Mouse (Mus musculus) embryonic facial prominence, embryonic 14.5 days (tissue): ENCODE measurements around the gene Clasrp. TPM values are rescaled to one million over a fixed set of nuclear protein-coding genes. Genes with fewer than 3 reads are reported as not detected.

Experiments used
- ATAC-seq: fragments of 200-750 bp; cut with Nextera tagmentation; 2 replicates; pipeline ENCODE4 v1.8.0; 2017; ENCODE audit warnings: low read depth, moderate number of reproducible peaks, moderate TSS enrichment
- DNase-seq: peaks from one replicate; pipeline ENCODE4 v3.0.0-alpha.2; 2015; ENCODE audit warnings: low spot score
- H3K27ac ChIP-seq: fragments of 300-500 bp; sonication (generic); replicated peaks from 2 replicates; pipeline ENCODE4 v1.5.1; 2014; ENCODE audit warnings: low read depth, mild to moderate bottlenecking, low read length, moderate library complexity
- H3K27me3 ChIP-seq: fragments of 300-500 bp; sonication (generic); replicated peaks from 2 replicates; pipeline ENCODE4 v1.6.1; 2014; ENCODE audit warnings: low read length; ENCODE audit not compliant: control insufficient read depth, insufficient read depth
- H3K36me3 ChIP-seq: fragments of 300-500 bp; sonication (generic); 2 replicates; pipeline ENCODE4 v1.6.1; 2014; ENCODE audit warnings: low read length, mixed read lengths; ENCODE audit not compliant: control insufficient read depth, insufficient read depth
- H3K4me1 ChIP-seq: fragments of 300-500 bp; sonication (generic); 2 replicates; pipeline ENCODE4 v1.6.1; 2014; ENCODE audit warnings: antibody characterized with exemption, low read length; ENCODE audit not compliant: control insufficient read depth, insufficient read depth
- H3K4me2 ChIP-seq: fragments of 300-500 bp; sonication (generic); 2 replicates; pipeline ENCODE4 v1.6.1; 2014; ENCODE audit warnings: low read depth, mild to moderate bottlenecking, low read length, moderate library complexity, mixed read lengths
- H3K4me3 ChIP-seq: fragments of 300-500 bp; sonication (generic); 2 replicates; pipeline ENCODE4 v1.5.1; 2014; ENCODE audit warnings: low read depth, mild to moderate bottlenecking, low read length
- H3K9ac ChIP-seq: fragments of 300-500 bp; sonication (generic); 2 replicates; pipeline ENCODE4 v1.6.1; 2014; ENCODE audit warnings: low read depth, mild to moderate bottlenecking, low read length, moderate library complexity, mixed read lengths
- H3K9me3 ChIP-seq: fragments of 300-500 bp; sonication (generic); 2 replicates; pipeline ENCODE4 v1.6.1; 2016; ENCODE audit warnings: low read length; ENCODE audit not compliant: control insufficient read depth
- WGBS: fragments of 180-500 bp; shearing (Covaris S2); extraction: QIAGEN DNeasy Blood & Tissue Kit; methylation state at CpG from one replicate; pipeline ENCODE4 v1.1.7; 2014; 5-methylcytosine and 5-hydroxymethylcytosine counted together
- polyA plus RNA-seq: library from polyadenylated mRNA; unstranded; fragments of >200 nt; fragmentation: Nextera tagmentation; extraction: Ambion mirVana; gene quantifications from 2 replicates; pipeline ENCODE4 v1.2.1, GENCODE M21; 2014

Gene Clasrp
- polyA plus RNA-seq, 1 experiment from 2014 or later = 36.0 TPM

DNA sequence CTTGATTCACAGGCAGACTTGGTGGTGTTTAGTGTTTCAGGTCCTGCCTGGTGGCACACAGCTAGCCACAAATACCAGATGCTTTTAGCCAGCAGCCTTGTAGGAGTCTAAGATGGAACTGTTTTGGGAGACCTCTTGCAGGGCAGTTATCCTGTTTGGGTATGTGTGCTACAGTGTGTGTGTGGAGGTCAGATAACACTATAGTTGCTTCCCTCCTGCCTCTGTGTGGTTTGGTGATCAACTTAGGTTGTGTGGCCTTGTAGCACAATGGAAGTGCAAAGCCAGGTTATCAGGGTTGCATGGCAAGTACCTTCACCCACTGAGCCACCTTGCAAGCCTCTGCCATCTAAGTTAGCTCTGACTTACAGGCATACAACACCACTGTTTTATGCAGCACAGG lies 28.4 kb upstream of the Clasrp start:
- Histone ChIP-seq H3K27ac (no peak overlapping the region), H3K9ac (no peak overlapping the region), H3K36me3 (peaks cover 59% of the 10 kb centered on the region), H3K27me3 (no peaks in the 10 kb centered on the region), H3K4me1 (peaks cover 4% of the 10 kb centered on the region; the same call in 1 of the 2 replicates), H3K4me3 (no peak overlapping the region), H3K9me3 (no peaks in the 10 kb centered on the region), H3K4me2 (no peak overlapping the region)
- DNase-seq (no peak), ATAC-seq (no peak)

DNA sequence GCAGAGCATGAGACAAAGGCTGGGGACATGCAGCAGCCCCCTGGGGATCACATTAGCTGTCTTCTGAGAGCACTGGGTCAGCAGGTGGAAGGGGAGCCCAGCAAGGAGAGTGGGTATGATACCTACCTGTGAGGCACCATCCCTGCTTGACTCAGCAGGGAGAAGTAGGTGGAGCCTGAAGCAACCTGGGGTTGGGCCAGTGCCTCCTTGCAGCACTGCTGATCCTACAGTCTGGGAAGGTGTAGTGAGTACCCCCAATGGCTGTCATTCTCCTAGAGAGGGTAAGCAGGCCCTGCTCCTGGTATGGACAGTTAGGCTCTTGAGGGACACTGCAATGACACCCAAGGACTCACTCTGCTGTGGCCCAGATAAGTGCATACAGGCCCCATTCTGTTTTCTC lies 28.0 kb upstream of the Clasrp start:
- H3K4me3 ChIP-seq = no peak overlapping the region
- no peak overlapping the region for H3K27ac ChIP-seq
- H3K27me3 ChIP-seq = no peaks in the 10 kb centered on the region
- H3K4me2 ChIP-seq = no peak overlapping the region
- H3K9ac ChIP-seq = no peak overlapping the region
- peaks cover 4% of the 10 kb centered on the region; the same call in 1 of the 2 replicates for H3K4me1 ChIP-seq
- peaks cover 55% of the 10 kb centered on the region for H3K36me3 ChIP-seq
- no peak for DNase-seq
- ATAC-seq = no peak
- H3K9me3 ChIP-seq = no peaks in the 10 kb centered on the region

DNA sequence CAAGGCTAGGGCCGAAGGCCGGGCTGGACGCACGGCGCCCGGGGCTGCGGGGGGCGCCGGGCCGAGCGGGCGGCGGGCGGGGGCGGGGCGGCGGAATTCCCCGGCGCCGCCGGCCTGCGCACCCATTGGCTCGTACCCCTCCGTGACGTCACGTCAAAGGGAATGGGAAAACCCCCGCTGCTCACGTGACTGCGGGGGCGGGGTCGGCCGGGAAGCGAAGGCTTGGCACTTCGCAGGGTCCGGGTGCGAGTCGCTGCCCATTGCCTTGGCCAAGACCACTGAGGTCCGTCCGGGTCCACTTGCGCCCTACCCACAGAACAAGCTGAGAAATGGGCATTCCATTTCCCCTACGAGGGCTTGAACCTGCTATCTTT lies 25.1 kb upstream of the Clasrp start, which contains the start of gene Relb:
TSS of gene Relb (minus strand) at position 78 of the 374 bp plus-strand sequence.
- Histone ChIP-seq H3K4me3 (peak within 1 kb of the TSS; percentile 81), H3K36me3 (peaks cover 26% of the 10 kb centered on the region), H3K27ac (peak within 1 kb of the TSS; percentile 80), H3K9me3 (no peaks in the 10 kb centered on the region), H3K4me1 (peaks cover 4% of the 10 kb centered on the region; the same call in 1 of the 2 replicates), H3K27me3 (no peaks in the 10 kb centered on the region), H3K9ac (peak within 1 kb of the TSS; percentile 71), H3K4me2 (peak within 1 kb of the TSS; percentile 91)
- ATAC-seq (peak; percentile 66), DNase-seq (peak; percentile 94)
- WGBS = 1% methylated on average over 16 of the region's 41 CpGs

DNA sequence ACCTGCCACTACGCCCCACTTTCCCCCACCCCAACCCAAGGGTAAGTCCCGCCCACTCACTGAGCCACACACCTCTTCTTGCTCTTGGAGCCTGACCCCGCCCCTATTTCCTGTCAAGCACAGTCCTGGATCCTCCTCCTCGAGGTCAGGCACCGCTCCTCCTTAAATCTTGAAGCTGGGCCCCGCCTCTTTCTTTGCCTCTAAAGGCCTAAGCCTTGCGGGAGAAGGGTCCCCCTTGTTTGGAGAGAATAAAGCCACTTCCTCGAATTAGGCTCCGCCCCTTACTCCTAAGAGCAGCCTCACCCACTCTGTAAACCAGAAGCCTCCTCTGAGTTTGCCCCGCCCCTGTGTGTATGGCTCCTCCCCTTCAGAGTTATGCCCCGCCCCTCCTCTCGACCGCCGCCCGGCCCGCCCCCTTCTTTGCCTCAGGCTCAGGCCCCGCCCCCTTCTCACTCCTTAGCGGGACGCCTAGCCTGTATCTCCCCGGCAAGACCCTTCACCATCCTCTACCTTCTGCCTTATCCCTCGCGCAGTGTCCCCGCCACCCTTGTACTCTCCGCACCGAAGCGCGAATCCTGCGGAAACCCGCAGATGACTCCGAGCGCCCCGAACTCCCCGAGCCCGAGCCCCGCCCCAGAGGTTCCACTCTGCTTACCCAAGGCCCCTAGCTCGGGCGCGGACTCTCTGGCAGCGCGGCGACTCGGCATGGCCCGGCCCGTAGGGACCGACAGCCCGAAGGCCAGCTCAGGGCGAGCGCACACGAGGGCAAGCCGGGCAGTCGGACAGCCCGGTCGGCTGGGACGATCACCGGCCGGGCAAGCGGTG lies 24.5 kb upstream of the Clasrp start:
- DNase-seq = peak; percentile 98
- peak; percentile 91 for ATAC-seq
- Histone ChIP-seq H3K27me3 (no peaks in the 10 kb centered on the region), H3K4me2 (peak overlapping the region; percentile 91), H3K9ac (peak overlapping the region; percentile 71), H3K4me3 (peak overlapping the region; percentile 81), H3K27ac (peak overlapping the region; percentile 80), H3K9me3 (no peaks in the 10 kb centered on the region), H3K4me1 (peaks cover 4% of the 10 kb centered on the region; the same call in 1 of the 2 replicates), H3K36me3 (peaks cover 20% of the 10 kb centered on the region)
- WGBS = 3% methylated on average over 47 of the region's 57 CpGs

DNA sequence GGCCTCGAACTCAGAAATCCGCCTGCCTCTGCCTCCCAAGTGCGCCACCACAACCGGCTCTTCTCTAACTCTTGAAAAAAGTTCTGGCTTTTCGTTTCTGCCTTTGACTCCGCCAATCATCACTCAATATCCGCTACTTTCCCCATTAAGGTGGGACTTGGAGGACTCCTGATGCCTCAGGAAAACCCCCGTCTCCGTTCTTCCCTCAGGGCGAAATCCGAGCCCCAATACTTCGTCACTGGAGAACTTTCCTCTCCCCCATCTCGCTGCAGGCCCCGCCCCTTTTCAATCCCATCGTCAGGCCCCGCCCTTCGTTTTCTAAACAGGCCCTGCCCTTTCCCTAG lies 23.9 kb upstream of the Clasrp start:
- H3K27ac ChIP-seq = peak overlapping the region; percentile 80
- DNase-seq (no peak), ATAC-seq (no peak)
- peak overlapping the region; percentile 81 for H3K4me3 ChIP-seq
- WGBS = 15% methylated on average over 17 of the region's 17 CpGs
- no peaks in the 10 kb centered on the region for H3K9me3 ChIP-seq
- H3K9ac ChIP-seq = 0 out of 2 replicates have a peak overlapping the region, but pooled peaks have one; percentile 30
- peaks cover 14% of the 10 kb centered on the region for H3K36me3 ChIP-seq
- H3K4me1 ChIP-seq = peaks cover 4% of the 10 kb centered on the region; the same call in 1 of the 2 replicates
- peak overlapping the region; percentile 91 for H3K4me2 ChIP-seq
- no peaks in the 10 kb centered on the region for H3K27me3 ChIP-seq

DNA sequence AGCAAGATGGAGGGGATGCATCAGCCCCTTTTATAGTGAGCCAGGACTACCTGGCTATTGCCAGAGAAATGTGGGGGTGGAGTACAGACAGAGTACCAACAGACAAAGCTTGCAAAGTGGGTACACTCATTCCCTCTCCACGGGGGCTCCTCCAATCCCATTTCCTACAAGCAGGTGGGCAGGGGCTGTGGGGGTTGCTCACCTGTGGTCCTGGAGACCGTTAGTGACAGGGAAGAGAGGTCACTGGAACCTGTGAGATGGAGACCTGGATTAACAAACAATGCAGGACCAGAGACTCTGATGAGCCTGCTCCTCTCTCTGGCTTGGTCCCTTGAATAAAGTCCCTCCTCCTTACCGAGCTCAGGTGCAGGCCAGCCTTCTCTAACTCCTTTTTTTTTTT lies 23.4 kb upstream of the Clasrp start:
- Histone ChIP-seq H3K4me1 (peaks cover 4% of the 10 kb centered on the region; the same call in 1 of the 2 replicates), H3K36me3 (peaks cover 9% of the 10 kb centered on the region), H3K27me3 (no peaks in the 10 kb centered on the region), H3K4me2 (peak overlapping the region; percentile 91), H3K9ac (0 out of 2 replicates have a peak overlapping the region, but pooled peaks have one; percentile 30), H3K27ac (peak overlapping the region; percentile 80), H3K9me3 (no peaks in the 10 kb centered on the region), H3K4me3 (peak overlapping the region; percentile 81)
- DNase-seq (no peak), ATAC-seq (no peak)
- 56% methylated on average over 3 of the region's 3 CpGs for WGBS

DNA sequence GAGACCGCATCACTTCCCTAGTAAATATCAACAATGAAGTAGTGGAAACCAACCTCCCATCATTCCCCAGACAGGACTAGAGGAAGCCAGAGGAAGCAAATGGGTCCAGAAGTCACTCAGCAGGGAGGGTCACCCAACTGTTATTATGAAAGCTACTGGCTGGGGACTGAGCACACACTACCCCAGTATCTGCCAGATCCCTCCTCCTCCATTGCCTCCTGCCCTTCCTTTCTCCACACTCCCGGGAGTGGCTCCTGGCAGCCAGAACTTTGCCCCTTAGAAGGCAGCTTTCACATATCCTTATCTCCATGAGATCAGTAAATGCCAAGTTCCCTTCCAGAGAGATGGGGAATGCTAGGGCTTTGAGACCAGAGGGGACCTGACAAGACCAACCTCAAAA lies 19.1 kb upstream of the Clasrp start:
- ATAC-seq = no peak
- WGBS = 61% methylated on average over 2 of the region's 2 CpGs

DNA sequence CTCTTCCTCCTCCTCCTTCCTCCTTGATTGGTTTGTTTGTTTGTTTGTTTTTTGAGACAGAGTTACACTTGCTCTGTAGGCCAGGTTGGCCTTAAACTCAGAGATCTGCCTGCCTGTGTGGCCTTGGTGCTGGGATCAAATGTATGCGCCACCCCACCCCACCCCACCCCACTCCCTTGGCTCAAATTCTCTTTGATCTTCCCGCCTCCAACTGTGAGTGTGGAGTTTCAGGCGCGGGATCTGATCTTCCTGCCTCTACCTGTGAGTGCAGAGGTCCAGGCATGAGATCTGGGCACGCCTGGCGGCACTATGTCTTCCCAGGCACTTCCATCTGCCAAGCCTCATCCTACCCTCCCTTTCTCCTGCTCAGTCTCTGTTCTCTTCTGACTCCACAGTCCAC lies 18.0 kb upstream of the Clasrp start:
- H3K36me3 ChIP-seq = no peaks in the 10 kb centered on the region
- 41% methylated on average over 6 of the region's 6 CpGs for WGBS
- 0 out of 2 replicates have a peak, but pooled peaks cover 6% of the 10 kb centered on the region for H3K4me1 ChIP-seq
- no peak overlapping the region for H3K4me2 ChIP-seq
- no peak overlapping the region for H3K9ac ChIP-seq
- H3K4me3 ChIP-seq = no peak overlapping the region
- ATAC-seq (no peak), DNase-seq (no peak)
- H3K9me3 ChIP-seq = no peaks in the 10 kb centered on the region
- H3K27ac ChIP-seq = no peak overlapping the region
- peaks cover 12% of the 10 kb centered on the region; the same call in 1 of the 2 replicates for H3K27me3 ChIP-seq

More for the DNA sequence above, 19.1 kb upstream of the Clasrp start:
- no peaks in the 10 kb centered on the region for H3K9me3 ChIP-seq
- H3K27ac ChIP-seq = no peak overlapping the region
- no peak overlapping the region for H3K4me2 ChIP-seq
- DNase-seq = no peak
- no peak overlapping the region for H3K4me3 ChIP-seq
- no peaks in the 10 kb centered on the region for H3K36me3 ChIP-seq
- no peak overlapping the region for H3K9ac ChIP-seq
- H3K27me3 ChIP-seq = peaks cover 12% of the 10 kb centered on the region; the same call in 1 of the 2 replicates
- H3K4me1 ChIP-seq = 0 out of 2 replicates have a peak, but pooled peaks cover 6% of the 10 kb centered on the region
